Mouse (Mus musculus): ENCODE measurements at regions not wholly inside any gene's neighbourhood (a gene's known extent, or its start where the extent isn't known, plus 50 kb on each side); places are given as distances from the start of the nearest gene placed in this dataset.

DNA sequence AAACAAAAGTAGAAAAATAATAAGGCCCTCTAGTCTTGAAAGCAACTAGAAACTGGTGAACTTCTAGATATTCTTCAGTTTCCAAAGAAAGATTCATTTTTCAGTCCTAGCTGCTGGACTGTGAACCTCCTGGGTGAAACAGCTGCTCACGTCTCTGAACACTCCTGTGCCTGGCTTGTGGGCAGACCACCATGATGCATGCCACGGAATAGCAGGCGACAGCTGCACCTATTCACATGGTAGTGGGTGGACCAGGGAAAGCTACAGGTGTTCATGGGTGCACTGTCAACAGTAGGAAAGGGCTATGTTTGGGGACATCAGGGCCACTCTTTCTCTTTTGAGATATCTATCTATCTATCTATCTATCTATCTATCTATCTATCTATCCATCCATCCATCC, 203.7 kb downstream of the Fndc1 start:
- DNase-seq, result no peak

DNA sequence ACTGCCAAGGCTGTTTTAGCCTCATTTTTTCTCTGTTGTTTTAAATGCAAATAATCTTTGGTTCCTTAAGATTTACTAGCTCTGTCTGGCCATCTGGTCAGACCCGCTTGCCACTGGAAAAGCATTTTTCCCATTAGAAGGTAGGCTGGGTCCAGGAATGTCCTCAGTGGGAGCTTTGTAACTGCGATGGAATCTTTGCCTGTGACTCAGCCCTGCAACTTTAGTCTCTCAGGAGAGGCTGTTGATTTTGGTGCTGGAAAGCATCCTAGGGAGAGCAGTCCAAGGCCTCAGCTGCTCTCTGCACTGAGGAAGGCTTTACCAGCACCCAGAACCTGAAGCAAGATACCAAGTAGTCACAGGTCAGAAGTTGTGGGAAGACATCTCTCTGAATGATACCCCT, 205.8 kb downstream of the Fndc1 start:
- no peak for DNase-seq

DNA sequence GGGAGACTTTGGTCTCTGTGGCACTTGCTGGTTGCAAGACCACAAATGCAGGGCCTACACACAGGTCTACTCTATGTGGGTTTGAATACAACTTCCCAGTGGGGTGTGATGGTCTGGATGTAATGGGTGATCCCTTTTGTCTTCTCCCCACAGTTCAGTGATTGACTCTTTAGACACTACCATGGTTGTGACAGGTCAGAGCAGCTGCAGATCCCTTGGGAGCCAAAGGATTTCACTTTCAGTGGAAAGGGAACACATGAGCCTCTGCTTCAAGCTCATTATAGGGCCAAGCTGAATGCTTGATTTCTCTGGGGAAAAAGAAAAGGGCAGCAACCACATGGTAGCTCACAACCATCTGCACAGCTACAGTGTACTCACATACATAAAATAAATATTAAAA, 206.9 kb downstream of the Fndc1 start:
- no peak for DNase-seq

DNA sequence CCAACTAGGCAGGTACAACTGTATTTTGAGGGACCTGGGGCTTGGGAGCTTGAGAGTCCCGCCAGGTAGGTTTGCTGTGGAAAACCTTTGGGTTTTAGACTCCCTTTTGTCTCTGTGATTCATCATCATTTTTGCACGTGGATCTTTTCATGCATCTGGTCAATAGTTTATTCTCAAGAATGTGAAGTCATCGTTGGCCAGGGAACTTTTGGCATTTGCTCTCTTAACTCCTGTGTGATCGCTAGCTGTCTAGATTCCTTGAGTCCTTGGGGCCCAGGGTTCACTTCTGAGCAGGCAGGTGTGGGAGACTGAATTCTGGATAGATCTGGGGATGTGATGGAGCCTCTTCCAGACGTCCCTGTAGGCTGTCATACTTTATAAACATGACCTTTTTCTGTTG, 207.5 kb downstream of the Fndc1 start:
- no peak for DNase-seq

DNA sequence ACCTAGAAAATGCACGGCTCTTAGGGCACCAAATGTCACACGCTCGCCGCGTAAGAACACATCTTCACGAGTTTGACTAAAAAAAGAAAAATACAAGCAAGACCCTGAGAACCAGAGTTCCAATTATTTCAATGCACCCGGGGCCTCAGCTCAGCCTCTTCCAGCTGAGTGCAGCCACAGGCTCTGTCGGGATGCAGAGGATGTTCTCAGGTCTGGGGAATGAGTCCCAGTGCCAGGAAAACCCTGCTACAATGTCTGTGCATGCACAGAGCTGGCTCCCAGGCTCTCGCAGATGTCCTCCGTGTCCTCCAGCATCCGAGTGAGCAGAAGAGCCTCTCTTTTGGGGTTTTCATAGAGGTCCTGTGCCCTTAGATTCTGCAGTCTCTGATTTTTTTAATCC, 219.1 kb downstream of the Fndc1 start:
- no peak for DNase-seq

DNA sequence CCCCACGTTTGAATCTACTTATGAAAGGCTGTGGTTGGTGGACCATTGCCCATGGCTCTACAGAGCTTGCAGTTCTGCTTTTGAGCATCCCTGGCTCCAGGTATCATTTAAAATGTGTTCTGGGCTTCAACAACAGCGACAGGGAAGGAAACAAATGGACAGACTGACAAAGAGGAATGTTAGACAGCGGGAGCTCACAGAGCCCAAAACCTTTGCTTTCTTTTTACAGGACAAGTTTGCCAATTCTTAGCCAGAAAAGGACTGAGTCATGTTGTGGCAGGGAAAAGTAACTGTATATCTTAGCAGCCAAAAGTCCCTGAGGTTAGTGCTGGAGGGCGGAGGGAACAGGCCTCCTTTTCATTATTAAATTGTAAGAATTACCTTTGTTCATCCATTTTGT, 219.7 kb downstream of the Fndc1 start:
- DNase-seq, result no peak

DNA sequence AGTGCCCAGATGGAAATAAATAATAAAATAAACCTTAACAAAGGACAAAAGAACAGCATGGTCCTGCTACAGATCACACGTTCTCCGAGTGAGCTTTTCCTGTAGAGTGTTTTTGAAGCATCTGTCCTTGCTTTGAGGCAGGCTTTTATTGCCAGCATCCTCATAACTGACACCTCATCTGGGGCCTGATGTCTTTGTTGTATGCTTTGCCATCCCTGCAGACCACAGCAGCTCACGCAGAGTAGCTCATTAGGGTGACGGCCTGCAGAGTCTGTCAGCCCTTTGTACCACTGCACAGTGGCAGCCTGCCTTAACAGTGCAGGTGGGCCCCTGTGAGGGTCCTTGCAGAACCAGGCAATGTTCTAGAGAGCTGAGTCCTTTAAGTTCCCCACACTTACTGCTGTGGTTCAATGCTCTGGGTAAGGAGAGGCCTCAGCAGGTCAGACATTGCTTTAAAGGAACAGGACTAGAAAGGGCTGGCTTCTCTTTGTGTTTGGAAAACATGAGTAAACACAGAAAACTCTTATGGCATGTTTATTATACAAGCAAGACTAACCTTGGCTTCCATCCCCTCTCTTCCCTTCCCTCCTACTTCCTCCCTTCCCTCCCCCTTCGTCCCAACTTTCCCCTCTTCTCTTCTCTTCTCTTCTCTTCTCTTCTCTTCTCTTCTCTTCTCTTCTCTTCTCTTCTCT, 219.7 kb upstream of the Unc93a2 start:
- no peak for DNase-seq

DNA sequence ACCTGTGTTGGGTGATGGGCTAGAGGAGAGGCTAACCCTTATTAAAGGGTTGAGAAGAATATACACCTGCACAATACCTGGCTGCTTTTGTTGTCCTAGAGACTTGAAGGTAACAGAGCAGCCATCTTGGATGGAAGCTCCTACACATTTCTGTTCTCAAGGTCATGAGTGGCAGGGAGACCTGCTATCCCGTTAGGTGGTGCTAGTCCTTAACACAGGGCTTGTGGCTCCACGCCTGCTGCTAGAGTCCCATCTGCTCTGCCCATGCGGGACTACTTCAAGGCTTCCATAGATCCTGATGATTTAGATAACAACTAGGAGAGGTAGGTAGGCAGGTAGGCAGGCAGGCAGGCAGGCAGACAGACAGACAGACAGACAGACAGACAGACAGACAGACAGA, 218.8 kb upstream of the Unc93a2 start:
- no peak for DNase-seq

DNA sequence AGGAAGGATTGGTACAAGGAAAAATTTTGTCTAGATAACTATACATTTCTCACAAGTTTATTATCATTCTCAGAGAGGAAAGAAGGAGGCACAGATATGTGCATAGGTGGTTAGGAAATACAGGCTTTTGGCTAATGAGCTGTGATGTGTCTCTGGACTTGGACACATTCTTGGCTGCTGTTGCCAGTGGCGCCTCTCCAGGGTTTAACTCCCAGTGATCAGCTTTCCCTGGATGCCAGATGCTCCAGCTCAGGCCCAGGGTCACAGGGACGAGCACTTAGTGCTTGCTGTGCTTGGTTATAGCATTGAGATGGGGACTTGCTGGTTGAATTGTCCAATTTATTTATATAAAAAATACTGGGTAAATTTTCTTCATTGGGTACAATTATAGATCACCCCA, 215.3 kb upstream of the Unc93a2 start:
- DNase-seq, result peak; percentile 70

DNA sequence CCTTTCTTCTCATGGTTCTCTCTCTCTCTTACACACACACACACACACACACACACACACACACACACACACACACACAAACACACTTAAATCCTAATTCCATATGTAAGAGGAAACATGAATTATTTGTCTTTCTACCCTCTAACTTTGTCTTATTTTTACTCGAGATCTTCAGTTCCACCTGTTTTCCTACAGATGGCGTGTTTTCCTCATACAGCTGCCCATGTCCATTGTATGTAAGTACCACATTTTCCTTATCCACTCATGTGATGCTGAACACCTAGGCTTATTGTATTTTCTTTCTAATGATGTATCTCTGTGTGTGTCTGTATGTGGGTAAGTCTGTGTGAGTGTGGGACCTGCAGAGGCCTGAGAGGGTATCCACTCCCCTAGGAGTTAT, 212.2 kb upstream of the Unc93a2 start:
- DNase-seq, result no peak

DNA sequence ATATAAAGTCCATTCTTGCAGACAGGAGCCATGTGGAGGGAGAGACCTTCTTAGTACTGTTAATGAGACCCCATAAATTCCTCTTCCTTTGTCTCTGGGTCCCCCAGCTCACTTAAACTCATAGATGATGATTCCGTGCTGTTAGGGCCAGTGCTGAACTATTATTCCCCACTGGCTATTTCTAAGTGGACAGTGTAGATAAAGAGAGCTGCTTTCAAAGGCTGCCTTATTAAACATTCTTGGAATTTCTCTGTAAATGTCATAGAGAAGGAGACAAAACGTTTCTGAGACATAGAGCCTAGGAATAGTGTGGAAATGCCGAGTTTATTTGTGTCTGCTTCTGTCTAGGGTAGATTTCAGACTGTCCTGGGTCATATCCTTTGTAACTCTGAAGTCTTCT, 209.5 kb upstream of the Unc93a2 start:
- no peak for DNase-seq

DNA sequence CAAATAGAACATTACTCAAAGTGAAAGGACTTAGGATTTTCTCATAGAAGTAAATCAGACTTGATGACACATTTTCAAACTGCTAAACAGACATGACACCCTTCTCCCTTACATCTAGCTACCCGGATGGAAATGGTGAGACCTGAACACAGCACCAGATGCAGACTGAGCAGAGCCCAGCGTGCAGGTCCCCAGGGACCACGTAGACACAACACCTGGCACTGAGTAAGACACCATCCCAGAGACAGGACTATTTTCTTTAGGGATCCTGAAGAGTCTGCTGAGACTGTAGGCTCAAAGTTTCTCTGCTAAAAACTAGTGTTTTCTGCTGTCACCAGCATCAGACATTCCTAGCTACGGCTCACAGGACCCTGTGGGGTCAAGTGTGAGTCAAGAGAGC, 207.2 kb upstream of the Unc93a2 start:
- DNase-seq, result no peak

DNA sequence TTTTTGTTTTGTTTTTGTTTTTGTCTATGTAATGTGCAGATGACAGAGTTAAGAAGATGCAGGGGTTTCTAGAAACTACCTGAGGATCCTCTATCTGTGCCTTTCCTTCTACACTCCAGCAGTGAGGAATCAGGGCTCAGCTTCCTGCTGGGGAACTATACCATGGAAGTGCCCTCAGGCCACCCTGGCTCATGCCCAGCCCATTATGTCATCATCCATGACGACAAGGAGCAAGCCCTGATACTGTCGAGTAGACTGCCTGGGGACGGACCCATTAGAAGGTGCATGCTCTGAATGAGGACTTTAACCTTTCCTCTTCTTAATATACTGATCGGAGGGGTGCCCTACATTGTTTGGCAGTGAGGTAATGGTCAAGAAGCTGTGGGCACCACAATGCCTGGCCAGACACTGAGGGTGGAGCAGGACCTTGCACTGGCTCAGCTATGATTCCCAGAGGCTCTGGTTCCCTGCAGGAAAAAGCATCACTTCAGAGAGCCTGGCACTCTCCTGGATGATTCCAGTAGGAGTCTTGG, 197.7 kb upstream of the Unc93a2 start:
- no peak for DNase-seq

DNA sequence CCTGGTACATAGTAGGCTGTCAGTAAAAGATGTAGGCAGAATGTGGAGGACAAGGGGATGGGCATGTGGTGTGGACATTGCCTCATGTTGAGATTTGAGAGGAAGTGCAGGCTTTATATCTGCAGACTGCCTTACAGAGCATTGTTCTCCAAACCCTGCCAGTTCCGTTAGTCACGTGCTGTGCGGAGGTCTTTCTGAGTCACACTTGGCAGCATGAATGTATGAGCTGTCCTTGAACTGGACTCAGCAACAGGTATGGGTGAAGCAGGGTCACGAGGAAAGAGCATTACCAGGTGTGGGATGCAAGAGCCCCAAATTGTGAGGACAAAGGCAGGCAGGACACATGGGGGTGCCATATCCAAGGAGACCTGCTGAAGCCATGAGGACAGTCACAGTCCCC, 193.8 kb upstream of the Unc93a2 start:
- DNase-seq, result no peak

DNA sequence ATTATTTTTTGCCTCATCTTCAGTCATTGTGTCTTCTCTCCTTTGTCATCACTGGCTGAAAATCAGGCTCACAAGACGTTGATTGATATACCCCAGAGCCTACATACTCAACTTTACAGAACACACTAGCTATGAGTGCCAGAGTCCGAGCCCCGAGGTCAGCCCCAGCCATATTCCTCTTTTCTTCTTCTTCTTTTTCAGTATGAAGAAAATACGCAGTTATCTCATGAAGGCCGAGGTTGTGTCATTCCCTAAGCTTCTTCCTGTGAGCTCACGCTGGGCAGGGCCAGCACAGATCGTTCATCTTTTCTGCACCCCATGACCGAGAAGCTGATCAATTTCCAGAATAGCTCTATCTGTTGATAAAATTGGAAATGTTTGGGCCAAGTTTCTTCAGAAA, 192.7 kb upstream of the Unc93a2 start:
- DNase-seq, result no peak

DNA sequence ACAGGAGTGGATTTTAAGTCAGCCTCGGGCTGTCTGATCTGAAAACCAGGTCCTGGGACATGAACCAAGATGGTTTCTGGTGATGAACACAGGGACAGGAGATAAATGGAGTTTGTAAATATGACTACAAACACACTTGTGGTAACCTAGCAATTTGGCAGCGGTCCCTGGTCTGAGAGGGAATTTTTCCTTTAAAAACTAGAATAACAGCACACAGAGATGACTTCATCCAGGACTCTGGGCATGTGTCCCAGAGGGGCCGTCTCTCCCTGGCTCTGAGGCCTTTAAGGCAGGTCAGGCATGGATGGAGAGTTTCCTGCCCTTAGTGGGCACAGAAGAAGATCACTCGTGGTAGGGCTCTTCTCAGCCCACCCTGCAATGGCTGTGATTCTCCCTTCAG, 192.0 kb upstream of the Unc93a2 start:
- peak; percentile 72 for DNase-seq

DNA sequence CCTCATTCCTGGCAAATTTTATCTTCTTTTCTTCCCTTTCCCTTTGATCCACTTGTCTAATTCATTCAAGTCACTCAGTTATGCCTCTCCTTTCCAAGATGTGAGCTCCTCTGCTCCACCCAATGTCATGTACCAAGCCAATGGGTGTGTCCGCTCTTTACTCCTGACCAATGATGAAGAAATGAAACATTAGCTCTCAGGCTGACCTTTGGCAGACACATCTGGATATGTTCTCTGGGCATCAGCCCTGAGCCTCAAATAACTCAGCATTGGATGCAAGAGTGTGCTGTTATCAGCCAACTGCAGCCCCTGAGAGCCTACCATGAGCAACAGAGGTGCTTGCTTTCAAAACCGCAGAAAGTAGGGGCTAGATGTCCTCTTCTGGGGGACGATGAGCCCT, 186.2 kb upstream of the Unc93a2 start:
- DNase-seq, result no peak

DNA sequence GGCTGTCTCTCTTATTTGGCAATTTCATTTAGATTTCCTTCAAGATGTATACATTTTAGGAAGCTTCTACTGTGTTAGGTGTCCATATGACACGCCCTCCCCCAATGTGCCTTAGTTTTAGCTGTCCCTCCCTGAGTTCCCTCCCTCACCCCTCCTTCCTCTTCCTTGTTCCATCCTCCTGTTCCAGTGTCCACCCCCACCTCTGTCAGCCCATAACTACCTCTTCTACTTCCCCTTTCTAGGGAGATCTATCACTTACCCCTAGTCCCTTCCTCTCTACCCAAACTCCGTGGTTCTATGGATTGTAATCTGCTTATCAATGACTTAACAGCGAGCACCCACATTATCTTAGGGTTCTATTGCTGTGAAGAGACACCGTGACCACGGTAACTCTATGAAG, 183.2 kb upstream of the Unc93a2 start:
- no peak for DNase-seq

DNA sequence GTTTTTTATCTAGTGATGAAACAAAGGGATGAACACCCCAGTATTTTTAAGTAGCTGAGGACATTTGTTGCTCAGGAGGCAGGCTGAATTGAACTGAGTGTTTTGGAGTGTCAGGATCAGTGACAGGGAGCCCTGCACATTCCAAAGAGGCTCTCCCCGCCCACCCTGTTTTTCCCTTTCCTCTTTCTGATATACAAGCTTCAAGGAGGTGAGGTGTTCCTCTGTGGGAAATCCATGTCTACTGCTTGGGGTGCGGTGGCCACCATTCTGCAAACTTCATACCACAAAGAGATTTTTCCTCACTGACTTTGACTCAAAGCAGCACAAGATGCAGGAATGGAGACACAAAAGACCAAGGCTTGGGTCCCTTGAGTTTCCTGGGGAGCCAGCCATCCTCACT, 180.5 kb upstream of the Unc93a2 start:
- no peak for DNase-seq

DNA sequence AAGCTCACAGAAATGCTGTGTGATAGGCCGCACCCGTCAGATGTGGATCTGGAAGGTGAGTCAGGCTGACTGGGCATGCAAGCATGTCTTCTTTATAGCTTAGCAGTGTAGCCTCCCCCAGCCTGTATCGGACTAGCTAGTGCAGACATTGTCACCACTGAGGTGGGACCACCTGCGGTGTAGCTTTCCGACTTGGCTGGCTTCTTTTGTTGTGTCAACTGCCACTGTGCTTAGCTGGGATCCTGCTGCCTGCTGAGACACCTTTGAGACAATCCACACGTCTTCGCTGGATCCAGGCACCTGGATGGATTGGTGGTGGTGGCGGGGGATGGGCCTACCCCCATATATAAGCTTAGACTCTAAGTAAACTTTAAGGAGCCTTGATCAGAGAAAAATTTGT, 177.7 kb upstream of the Unc93a2 start:
- no peak for DNase-seq

DNA sequence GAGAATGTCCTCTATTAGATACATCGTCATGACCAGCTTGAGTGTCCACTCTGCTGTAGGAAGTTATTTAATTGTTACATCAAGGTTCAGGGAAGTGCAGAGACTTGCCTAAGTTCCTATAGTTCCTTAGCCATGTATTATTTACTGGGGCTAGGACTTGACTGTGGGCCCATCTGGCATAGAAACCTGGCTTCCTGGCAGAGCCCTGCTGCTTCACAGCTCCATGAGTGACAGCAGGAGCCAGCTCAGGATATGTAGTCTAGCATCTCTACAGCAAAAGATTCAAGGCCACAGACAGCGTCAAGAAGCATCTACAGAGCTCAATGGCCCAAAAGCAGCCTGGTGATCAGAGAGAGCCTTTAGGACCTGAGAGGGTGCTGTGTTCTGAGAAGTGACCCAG, 163.2 kb upstream of the Unc93a2 start:
- no peak for DNase-seq

DNA sequence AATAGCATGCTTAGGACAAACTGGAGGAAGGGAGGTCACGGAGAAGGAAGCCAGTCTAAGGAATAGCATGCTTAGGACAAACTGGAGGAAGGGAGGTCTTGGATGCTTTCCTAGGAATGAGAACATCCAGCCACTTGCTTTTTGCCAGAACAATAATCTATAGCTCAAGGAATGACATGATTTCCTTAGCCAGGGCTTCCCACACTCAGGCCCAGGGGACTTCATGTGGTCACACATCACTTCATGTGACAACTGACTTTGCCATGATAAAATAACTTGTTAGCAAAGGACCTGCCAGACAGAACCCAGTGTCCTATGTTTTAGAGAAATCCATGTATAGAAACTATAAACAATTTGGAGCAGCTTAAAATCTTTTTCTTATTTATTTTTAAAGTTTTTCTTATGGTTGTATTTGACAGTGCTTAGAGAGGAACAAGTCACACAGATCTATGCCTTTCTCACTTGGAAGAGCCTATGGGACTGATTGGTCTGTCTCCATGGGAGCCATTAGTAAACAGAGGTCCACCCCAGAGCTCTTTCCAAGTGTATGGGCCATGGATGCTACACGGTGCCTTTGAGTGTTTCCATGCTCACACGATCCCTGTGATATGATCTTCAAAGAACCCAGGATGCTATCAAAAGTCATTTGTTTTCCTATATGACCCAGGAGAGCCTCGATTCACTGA, 153.3 kb upstream of the Unc93a2 start:
- DNase-seq, result no peak

DNA sequence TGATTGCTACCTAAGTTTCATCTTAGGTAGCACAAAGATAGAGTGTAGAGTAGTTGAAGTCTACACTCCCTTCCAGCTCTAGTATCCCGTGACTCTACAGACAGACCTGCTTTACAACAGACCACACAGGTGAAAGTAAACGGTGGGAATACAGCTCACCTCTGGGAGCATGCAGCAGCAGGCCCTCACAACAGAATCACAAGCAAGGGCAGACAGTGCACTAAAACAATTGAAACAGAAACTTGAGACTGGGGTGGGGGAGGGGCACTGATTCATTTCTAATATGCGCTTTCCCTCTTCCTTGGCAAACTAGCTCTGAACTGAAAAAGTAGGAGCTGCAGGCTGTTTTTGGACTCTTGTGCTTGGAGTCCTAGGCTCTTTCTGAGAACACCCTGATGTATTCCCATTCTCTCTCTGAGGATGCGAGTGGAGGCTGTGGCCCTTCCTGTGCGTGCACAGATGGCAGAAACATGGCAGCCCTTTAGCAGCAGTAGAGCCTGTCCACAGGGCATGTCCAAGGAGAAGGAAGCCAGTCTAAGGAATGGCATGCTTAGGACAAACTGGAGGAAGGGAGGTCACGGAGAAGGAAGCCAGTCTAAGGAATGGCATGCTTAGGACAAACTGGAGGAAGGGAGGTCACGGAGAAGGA, 152.5 kb upstream of the Unc93a2 start:
- DNase-seq, result no peak

DNA sequence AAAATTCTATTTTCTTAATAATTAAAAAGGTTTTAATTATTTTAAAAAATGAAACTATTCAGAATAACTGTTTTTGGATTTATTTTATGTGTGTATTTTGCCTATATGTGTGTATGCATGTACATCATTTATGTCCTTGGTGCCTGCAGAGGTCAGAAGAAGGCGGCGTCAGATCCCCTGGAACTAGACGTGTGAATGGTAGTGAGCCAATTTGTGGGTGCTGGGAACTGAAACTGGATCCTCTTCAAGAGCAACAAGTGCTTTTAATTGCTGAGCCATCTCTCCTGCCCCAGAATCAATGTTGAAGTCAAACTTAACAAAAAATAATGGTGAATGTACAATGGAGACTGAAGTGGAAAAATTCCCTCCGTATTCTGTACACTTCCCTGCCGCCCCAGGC, 151.9 kb upstream of the Unc93a2 start:
- DNase-seq, result no peak

All from lung, postnatal 14 days (tissue).